Mouse (Mus musculus) kidney, postnatal 10 days (tissue): ENCODE data around the gene Ldlrad3.

Experiments
- DNase-seq: peaks from one replicate; pipeline ENCODE4 v3.0.0; 2021; ENCODE audit warnings: mixed read lengths

The Ldlrad3 gene

GRCm38 (mm10) chr2:102033818-102034512 is 152.2 kb downstream of the Ldlrad3 start:
- DNase-seq: no peak

GRCm38 (mm10) chr2:102032713-102033343 is 153.4 kb downstream of the Ldlrad3 start:
- peak; percentile 35 for DNase-seq

GRCm38 (mm10) chr2:102030652-102031051 is 155.5 kb downstream of the Ldlrad3 start:
- peak; percentile 81 for DNase-seq

GRCm38 (mm10) chr2:102030152-102030551 is 156.0 kb downstream of the Ldlrad3 start:
- DNase-seq: no peak

GRCm38 (mm10) chr2:102029682-102030081 is 156.5 kb downstream of the Ldlrad3 start:
- DNase-seq: no peak

- no peak for DNase-seq
These were observed 158.9 kb downstream of the Ldlrad3 start for GRCm38 (mm10) chr2:102027265-102027664.

GRCm38 (mm10) chr2:102026156-102026555 is 160.0 kb downstream of the Ldlrad3 start:
- no peak for DNase-seq

- DNase-seq: no peak
These were observed 161.7 kb downstream of the Ldlrad3 start for GRCm38 (mm10) chr2:102024483-102024882.

GRCm38 (mm10) chr2:102021371-102022084 is 164.7 kb downstream of the Ldlrad3 start:
- DNase-seq: peak; percentile 45

- no peak for DNase-seq
These were observed 165.6 kb downstream of the Ldlrad3 start for GRCm38 (mm10) chr2:102020546-102020945.

GRCm38 (mm10) chr2:102014538-102015113 is 171.6 kb downstream of the Ldlrad3 start:
- DNase-seq: no peak

- no peak for DNase-seq
These were observed 174.7 kb downstream of the Ldlrad3 start for GRCm38 (mm10) chr2:102011311-102011975.

GRCm38 (mm10) chr2:102009766-102010265 is 176.4 kb downstream of the Ldlrad3 start:
- no peak for DNase-seq

GRCm38 (mm10) chr2:102006143-102006542 is 180.0 kb downstream of the Ldlrad3 start:
- peak; percentile 48 for DNase-seq

GRCm38 (mm10) chr2:102005377-102006007 is 180.7 kb downstream of the Ldlrad3 start:
- no peak for DNase-seq

- DNase-seq: no peak
These were observed 182.4 kb downstream of the Ldlrad3 start for GRCm38 (mm10) chr2:102003776-102004264.

GRCm38 (mm10) chr2:102002974-102003775 is 183.0 kb downstream of the Ldlrad3 start:
- DNase-seq: peak; percentile 78

GRCm38 (mm10) chr2:102002408-102002973 is 183.7 kb downstream of the Ldlrad3 start:
- DNase-seq: no peak

- no peak for DNase-seq
These were observed 184.5 kb downstream of the Ldlrad3 start for GRCm38 (mm10) chr2:102001661-102002060.

GRCm38 (mm10) chr2:101998911-101999572 is 187.1 kb downstream of the Ldlrad3 start:
- DNase-seq: peak; percentile 52
